Mouse (Mus musculus): ENCODE measurements at regions not wholly inside any gene's neighbourhood (a gene's known extent, or its start where the extent isn't known, plus 50 kb on each side); places are given as distances from the start of the nearest gene placed in this dataset.
"Not testable (repeated sequence)": the region's sequence is repeated elsewhere in the genome, so short reads cannot be mapped to it uniquely, and the experiment has no call there.

- not testable (repeated sequence) for DNase-seq
Measured at GRCm38 (mm10) chr12:14242720-14243119, 90.9 kb upstream of the Fam84a start.

GRCm38 (mm10) chr12:14237699-14238098 is 85.8 kb upstream of the Fam84a start:
- DNase-seq, result no peak

GRCm38 (mm10) chr12:14235351-14235750 is 83.5 kb upstream of the Fam84a start:
- DNase-seq, result no peak

- DNase-seq, result no peak
Measured at GRCm38 (mm10) chr12:14212618-14213017, 60.8 kb upstream of the Fam84a start.

GRCm38 (mm10) chr12:14209881-14210280 is 58.0 kb upstream of the Fam84a start:
- no peak for DNase-seq

GRCm38 (mm10) chr12:14207288-14207687 is 55.4 kb upstream of the Fam84a start:
- DNase-seq, result no peak

- no peak for DNase-seq
Measured at GRCm38 (mm10) chr12:14204491-14204890, 52.6 kb upstream of the Fam84a start.
